Mouse (Mus musculus): ENCODE measurements around the gene Fbxw4. TPM values are rescaled to one million over a fixed set of nuclear protein-coding genes. Genes with fewer than 3 reads are reported as not detected.

Gene Fbxw4
- total and polyA plus RNA-seq, 2 experiments, result 10.0 to 44.6 TPM

- H3K27me3 ChIP-seq (ENCODE audit: control insufficient read depth, insufficient read depth, low read length), result no peaks in the 10 kb centered on the region
- H3K27ac ChIP-seq (replicated peaks; ENCODE audit: insufficient read depth, low read depth, low read length), result no peak overlapping the region
- 93% methylated on average over 7 of the region's 7 CpGs for WGBS
- no peak overlapping the region for H3K9ac ChIP-seq (ENCODE audit: low read depth, low read length)
- no peak for TF ChIP-seq POLR2A (IDR thresholded peaks at IDR 0.05; ENCODE audit: extremely low read depth, insufficient read depth, low read length)
- TF ChIP-seq CTCF (IDR thresholded peaks at IDR 0.05; ENCODE audit: low read depth, low read length), result no peak
- H3K4me1 ChIP-seq (ENCODE audit: control insufficient read depth, insufficient read depth, low read length), result no peaks in the 10 kb centered on the region
- no peak overlapping the region for H3K4me3 ChIP-seq (ENCODE audit: insufficient read depth, low read depth, low read length)
- no peaks in the 10 kb centered on the region; the same call in 1 of the 2 replicates for H3K79me2 ChIP-seq (ENCODE audit: control insufficient read depth, insufficient read depth, low read length)
- DNase-seq (ENCODE audit: extremely low read depth, low read depth, low spot score), result no peak
- no peaks in the 10 kb centered on the region for H3K36me3 ChIP-seq (ENCODE audit: control insufficient read depth, insufficient read depth, low read length)
These were observed 64.1 kb downstream of the Fbxw4 start for GRCm38 (mm10) chr19:45596019-45596418.

- Histone ChIP-seq H3K27ac (replicated peaks; ENCODE audit: insufficient read depth, low read depth, low read length) (no peak overlapping the region), H3K79me2 (ENCODE audit: control insufficient read depth, insufficient read depth, low read length) (no peaks in the 10 kb centered on the region; the same call in 1 of the 2 replicates), H3K36me3 (ENCODE audit: control insufficient read depth, insufficient read depth, low read length) (no peaks in the 10 kb centered on the region), H3K4me3 (ENCODE audit: insufficient read depth, low read depth, low read length) (no peak overlapping the region), H3K27me3 (ENCODE audit: control insufficient read depth, insufficient read depth, low read length) (no peaks in the 10 kb centered on the region), H3K9ac (ENCODE audit: low read depth, low read length) (no peak overlapping the region), H3K4me1 (ENCODE audit: control insufficient read depth, insufficient read depth, low read length) (no peaks in the 10 kb centered on the region)
- no peak for DNase-seq (ENCODE audit: extremely low read depth, low read depth, low spot score)
- TF ChIP-seq CTCF (IDR thresholded peaks at IDR 0.05; ENCODE audit: low read depth, low read length) (no peak), POLR2A (IDR thresholded peaks at IDR 0.05; ENCODE audit: extremely low read depth, insufficient read depth, low read length) (no peak)
- WGBS, result 96% methylated on average over 6 of the region's 6 CpGs
These were observed 64.6 kb downstream of the Fbxw4 start for GRCm38 (mm10) chr19:45595481-45595880.

DNA sequence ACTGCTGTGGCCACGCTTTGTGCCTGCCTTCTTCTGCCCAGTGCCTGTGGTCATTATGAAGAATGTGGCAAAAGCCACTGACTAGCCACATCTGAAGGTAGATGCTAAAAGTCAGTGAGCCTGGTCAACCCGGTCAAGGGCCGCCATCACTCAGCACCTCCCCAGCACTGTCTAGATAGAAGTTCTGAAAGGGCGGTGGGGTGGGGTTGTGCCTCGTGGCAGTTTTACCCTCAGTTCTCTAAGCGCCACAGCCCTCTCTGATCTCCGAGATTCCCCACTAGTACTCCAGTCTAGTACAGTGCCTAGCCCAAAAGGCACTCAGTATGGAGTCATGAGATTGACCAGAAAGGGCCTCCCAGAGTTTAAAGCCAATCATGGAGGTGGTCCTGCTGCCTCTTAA is 66.0 kb downstream of the Fbxw4 start:
- TF ChIP-seq POLR2A (IDR thresholded peaks at IDR 0.05; ENCODE audit: extremely low read depth, insufficient read depth, low read length), result no peak
- TF ChIP-seq CTCF (IDR thresholded peaks at IDR 0.05; ENCODE audit: low read depth, low read length), result no peak
- no peak overlapping the region for H3K9ac ChIP-seq (ENCODE audit: low read depth, low read length)
- H3K79me2 ChIP-seq (ENCODE audit: control insufficient read depth, insufficient read depth, low read length), result no peaks in the 10 kb centered on the region; the same call in 1 of the 2 replicates
- no peak for DNase-seq (ENCODE audit: extremely low read depth, low read depth, low spot score)
- H3K27ac ChIP-seq (replicated peaks; ENCODE audit: insufficient read depth, low read depth, low read length), result no peak overlapping the region
- no peaks in the 10 kb centered on the region for H3K27me3 ChIP-seq (ENCODE audit: control insufficient read depth, insufficient read depth, low read length)
- H3K36me3 ChIP-seq (ENCODE audit: control insufficient read depth, insufficient read depth, low read length), result no peaks in the 10 kb centered on the region
- H3K4me3 ChIP-seq (ENCODE audit: insufficient read depth, low read depth, low read length), result no peak overlapping the region
- 94% methylated on average over 7 of the region's 7 CpGs for WGBS
- no peaks in the 10 kb centered on the region for H3K4me1 ChIP-seq (ENCODE audit: control insufficient read depth, insufficient read depth, low read length)

DNA sequence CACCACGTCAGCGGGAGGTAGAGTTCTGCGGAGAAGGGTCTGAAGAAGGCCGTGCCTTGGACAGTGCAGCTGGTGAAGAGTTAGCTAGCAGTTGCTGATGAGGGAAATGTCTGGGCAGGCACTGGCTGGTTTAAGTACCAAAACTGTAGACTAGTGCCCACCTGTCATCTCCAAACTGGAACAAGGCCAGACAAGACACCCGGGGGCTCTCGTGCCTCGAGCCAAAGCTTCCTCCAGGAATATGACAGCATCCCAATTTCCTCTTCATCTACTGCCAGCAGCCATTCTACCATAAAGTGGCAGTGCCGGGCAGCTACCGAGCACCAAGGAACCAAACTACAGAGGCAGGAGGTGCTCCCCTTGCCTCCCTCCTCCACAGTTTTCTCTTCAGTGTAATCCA is 67.2 kb downstream of the Fbxw4 start:
- Histone ChIP-seq H3K27me3 (ENCODE audit: control insufficient read depth, insufficient read depth, low read length) (no peaks in the 10 kb centered on the region), H3K79me2 (ENCODE audit: control insufficient read depth, insufficient read depth, low read length) (no peaks in the 10 kb centered on the region), H3K36me3 (ENCODE audit: control insufficient read depth, insufficient read depth, low read length) (no peaks in the 10 kb centered on the region), H3K9ac (ENCODE audit: low read depth, low read length) (no peak overlapping the region), H3K27ac (replicated peaks; ENCODE audit: insufficient read depth, low read depth, low read length) (no peak overlapping the region), H3K4me1 (ENCODE audit: control insufficient read depth, insufficient read depth, low read length) (no peaks in the 10 kb centered on the region), H3K4me3 (ENCODE audit: insufficient read depth, low read depth, low read length) (no peak overlapping the region)
- no peak for DNase-seq (ENCODE audit: extremely low read depth, low read depth, low spot score)
- 95% methylated on average over 9 of the region's 9 CpGs for WGBS
- no peak for TF ChIP-seq POLR2A (IDR thresholded peaks at IDR 0.05; ENCODE audit: extremely low read depth, insufficient read depth, low read length)
- no peak for TF ChIP-seq CTCF (IDR thresholded peaks at IDR 0.05; ENCODE audit: low read depth, low read length)

DNA sequence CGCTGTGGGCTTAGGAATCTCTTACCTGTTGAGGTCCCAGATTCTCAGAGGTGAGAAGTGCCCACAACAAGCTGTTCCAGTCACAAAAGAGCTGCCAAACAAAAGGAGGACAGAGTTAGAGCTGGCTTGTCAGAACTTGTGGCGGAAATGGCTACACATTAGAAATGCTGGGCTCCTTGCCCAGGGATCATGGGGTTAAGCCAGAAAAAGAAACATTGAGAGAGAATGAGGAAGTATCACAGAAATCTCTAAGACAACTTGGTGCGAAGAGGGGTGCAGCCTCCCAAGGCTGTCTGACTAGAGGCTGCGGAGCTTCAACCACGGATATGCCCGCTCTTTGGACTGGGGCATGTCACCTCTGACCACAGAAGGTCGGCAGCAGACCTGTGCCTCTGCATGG is 68.4 kb downstream of the Fbxw4 start:
- Histone ChIP-seq H3K4me1 (ENCODE audit: control insufficient read depth, insufficient read depth, low read length) (no peaks in the 10 kb centered on the region), H3K36me3 (ENCODE audit: control insufficient read depth, insufficient read depth, low read length) (no peaks in the 10 kb centered on the region), H3K9ac (ENCODE audit: low read depth, low read length) (no peak overlapping the region), H3K27ac (replicated peaks; ENCODE audit: insufficient read depth, low read depth, low read length) (no peak overlapping the region), H3K4me3 (ENCODE audit: insufficient read depth, low read depth, low read length) (no peak overlapping the region), H3K27me3 (ENCODE audit: control insufficient read depth, insufficient read depth, low read length) (no peaks in the 10 kb centered on the region), H3K79me2 (ENCODE audit: control insufficient read depth, insufficient read depth, low read length) (no peaks in the 10 kb centered on the region)
- TF ChIP-seq POLR2A (IDR thresholded peaks at IDR 0.05; ENCODE audit: extremely low read depth, insufficient read depth, low read length) (no peak), CTCF (IDR thresholded peaks at IDR 0.05; ENCODE audit: low read depth, low read length) (no peak)
- WGBS, result 77% methylated on average over 7 of the region's 7 CpGs
- peak; percentile 25 for DNase-seq (ENCODE audit: extremely low read depth, low read depth, low spot score)

DNA sequence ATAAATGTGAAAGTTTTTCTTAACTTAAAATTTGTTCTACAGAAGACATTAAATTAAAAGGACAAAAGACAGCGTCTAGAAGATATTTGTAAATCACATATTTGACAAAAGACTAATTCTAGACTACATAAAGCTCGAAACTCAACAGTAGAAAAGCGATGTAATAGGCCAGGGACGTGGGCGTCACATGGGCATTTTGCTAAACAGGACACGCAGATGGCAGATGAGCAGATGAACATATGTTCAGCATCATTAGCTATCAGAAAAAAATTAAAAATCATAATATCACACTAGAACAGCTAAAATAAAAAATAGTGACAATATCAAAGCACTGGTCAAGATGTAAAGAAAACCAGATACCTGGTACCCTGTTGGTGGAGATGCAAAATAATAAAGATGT is 70.4 kb downstream of the Fbxw4 start:
- TF ChIP-seq POLR2A (IDR thresholded peaks at IDR 0.05; ENCODE audit: extremely low read depth, insufficient read depth, low read length) (no peak), CTCF (IDR thresholded peaks at IDR 0.05; ENCODE audit: low read depth, low read length) (no peak)
- WGBS, result 96% methylated on average over 6 of the region's 6 CpGs

More for the DNA sequence above, 70.4 kb downstream of the Fbxw4 start:
- Histone ChIP-seq H3K4me1 (ENCODE audit: control insufficient read depth, insufficient read depth, low read length) (no peaks in the 10 kb centered on the region), H3K27ac (replicated peaks; ENCODE audit: insufficient read depth, low read depth, low read length) (no peak overlapping the region), H3K4me3 (ENCODE audit: insufficient read depth, low read depth, low read length) (no peak overlapping the region), H3K9ac (ENCODE audit: low read depth, low read length) (no peak overlapping the region), H3K36me3 (ENCODE audit: control insufficient read depth, insufficient read depth, low read length) (no peaks in the 10 kb centered on the region), H3K27me3 (ENCODE audit: control insufficient read depth, insufficient read depth, low read length) (no peaks in the 10 kb centered on the region), H3K79me2 (ENCODE audit: control insufficient read depth, insufficient read depth, low read length) (no peaks in the 10 kb centered on the region)
- DNase-seq (ENCODE audit: extremely low read depth, low read depth, low spot score), result no peak

Data from liver, adult 2 months (tissue).